Mouse (Mus musculus): ENCODE measurements around the gene Bud31.

Bud31 gene

DNA sequence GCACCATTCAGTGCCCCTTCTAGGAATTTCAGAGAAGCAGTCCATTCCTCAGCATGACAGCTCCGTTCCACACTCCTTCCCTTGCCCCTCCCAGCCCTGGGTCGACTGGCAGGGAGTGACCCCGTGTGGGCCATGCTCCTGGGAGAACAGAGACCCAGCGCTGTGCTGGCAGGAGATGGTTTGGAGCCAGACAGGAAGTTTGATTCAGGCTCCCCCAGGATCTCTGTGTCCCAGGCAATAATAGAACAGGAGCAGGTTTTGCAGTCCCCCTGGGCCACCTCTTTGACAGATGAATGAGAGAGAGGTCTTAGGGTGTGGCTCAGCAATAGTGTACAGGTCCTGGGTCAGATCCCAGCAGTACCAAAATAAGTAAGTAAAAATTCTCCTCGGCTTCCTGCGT lies 22.2 kb upstream of the Bud31 start:
- no peak for TF ChIP-seq GATA4 (IDR thresholded peaks at IDR 0.05; ENCODE audit: insufficient replicate concordance, low read length)

DNA sequence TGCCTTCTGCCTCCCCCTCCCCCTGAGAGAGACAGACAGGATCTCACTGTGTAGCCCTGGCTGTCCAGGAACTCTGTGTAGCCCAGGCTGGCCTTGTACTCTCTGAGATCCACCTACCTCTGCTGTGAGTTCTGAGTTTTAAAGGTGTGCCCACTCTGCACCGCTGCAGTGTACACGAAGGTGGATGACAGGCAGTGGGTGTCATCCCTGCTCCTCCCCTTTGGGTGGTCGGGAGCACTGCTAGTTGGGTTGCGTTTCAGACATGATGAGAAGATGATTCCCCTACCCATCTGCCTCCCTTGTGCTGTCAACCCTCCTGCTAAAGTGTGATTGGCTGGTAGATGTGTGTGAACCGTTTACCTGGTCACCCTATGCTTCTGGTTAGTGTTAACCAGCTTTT lies 21.7 kb upstream of the Bud31 start:
- TF ChIP-seq GATA4 (IDR thresholded peaks at IDR 0.05; ENCODE audit: insufficient replicate concordance, low read length), result no peak

DNA sequence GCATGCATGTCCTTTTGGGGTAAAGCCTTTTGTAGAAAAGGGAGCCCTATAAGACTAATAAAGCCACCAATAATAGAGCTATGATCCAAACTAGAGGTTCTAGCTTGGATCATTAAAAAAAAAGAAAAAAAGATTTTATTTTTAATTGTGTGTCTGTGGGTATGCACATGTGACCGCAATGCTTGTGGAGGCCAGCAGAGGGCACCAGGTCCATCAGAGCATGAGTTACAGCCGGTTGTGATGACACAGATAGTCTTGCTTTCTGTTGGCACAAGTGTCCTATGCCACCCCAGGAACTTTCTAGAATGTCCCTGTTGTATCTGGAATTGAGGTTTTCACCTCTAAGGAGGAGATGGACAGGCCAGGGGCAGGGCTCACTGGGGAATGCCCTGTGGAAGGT lies 20.8 kb upstream of the Bud31 start:
- no peak for TF ChIP-seq GATA4 (IDR thresholded peaks at IDR 0.05; ENCODE audit: insufficient replicate concordance, low read length)

DNA sequence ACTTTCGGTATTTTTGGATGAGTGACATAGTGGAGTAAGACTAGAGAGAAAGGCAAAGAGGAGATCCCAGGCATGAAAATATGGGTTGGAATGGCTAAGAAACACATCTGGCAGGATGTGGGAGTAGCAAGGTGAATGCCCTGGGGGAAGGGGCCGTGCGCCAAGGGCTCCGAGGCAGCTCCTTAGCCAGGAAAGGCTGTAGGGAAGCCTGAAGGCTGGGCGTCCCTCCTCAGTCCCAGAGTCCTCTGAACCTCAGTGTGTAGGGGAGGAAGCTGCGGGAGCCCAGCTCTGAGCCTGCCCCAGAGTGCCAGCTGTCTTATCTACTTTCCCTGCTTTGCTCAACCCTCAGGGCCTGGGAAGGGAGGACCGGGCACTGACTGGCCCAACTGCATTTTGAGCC lies 19.2 kb upstream of the Bud31 start:
- no peak for TF ChIP-seq GATA4 (IDR thresholded peaks at IDR 0.05; ENCODE audit: insufficient replicate concordance, low read length)

DNA sequence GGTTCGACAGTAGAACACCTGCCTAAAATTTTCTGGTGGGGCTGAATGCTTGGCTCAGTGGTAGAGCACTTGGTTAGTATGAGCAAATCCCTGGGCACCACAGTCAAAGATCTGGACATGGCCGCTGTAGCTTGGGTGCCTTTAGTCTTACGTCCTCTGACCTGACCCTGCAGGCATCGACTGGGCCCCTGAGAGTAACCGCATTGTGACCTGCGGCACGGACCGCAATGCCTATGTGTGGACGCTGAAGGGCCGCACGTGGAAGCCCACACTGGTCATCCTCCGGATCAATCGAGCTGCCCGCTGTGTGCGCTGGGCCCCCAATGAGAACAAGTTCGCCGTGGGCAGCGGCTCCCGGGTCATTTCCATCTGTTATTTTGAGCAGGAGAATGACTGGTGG lies 16.8 kb upstream of the Bud31 start:
- TF ChIP-seq GATA4 (IDR thresholded peaks at IDR 0.05; ENCODE audit: insufficient replicate concordance, low read length), result no peak

DNA sequence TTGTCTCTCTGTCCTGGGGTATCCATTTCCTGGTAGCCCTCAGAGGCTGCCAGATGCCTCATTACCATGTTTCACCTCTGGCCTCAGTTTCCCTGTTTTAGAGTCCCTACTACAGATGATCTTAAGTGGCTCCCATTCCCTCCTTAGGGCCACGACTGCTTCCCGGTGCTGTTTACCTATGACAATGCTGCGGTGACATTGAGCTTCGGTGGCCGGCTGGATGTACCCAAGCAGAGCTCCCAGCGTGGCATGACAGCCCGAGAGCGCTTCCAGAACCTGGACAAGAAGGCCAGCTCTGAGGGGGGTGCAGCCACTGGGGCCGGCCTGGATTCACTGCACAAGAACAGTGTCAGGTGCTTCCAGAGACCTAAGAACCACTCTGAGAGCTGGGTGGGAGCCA lies 13.6 kb upstream of the Bud31 start:
- no peak for TF ChIP-seq GATA4 (IDR thresholded peaks at IDR 0.05; ENCODE audit: insufficient replicate concordance, low read length)

DNA sequence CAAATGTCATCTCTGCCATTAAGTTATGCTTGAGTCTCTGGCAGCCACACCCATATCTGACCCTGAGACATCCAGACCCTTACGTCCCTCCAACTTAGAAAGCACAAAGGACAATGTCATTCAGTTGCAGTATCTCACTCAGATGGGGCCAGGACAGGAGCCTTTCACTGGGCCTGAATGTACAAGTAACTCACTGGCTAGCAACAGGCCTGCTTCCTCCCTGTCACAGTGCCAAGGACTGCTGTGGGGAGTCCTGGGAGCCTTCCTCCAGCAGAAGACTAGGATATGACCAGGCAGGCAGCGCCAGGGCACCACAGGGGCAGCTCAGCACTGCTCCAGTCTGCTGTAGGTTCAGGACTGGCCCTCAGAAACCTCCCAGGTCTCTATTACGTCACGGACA lies 11.0 kb upstream of the Bud31 start:
- no peak for TF ChIP-seq GATA4 (IDR thresholded peaks at IDR 0.05; ENCODE audit: insufficient replicate concordance, low read length)

DNA sequence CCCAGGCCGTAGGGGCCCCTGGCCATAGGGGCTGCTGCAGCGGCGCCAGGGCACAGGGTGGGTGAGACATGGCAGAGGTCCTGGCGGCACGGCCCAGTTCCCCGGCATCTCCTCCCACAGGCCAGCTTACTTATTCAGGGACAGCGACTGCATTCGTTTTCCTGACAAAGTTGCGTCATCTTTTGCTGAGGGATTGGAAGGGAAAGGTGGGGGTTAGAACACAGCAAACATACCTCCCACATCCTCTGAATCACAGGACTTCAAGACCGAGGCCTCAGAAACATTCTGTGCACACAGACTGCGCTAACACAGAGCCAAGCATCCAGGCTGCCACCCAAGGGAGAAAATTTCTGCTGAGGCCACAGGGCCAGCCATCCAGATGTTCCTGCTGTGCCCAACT lies 10.0 kb upstream of the Bud31 start:
- no peak for TF ChIP-seq GATA4 (IDR thresholded peaks at IDR 0.05; ENCODE audit: insufficient replicate concordance, low read length)

DNA sequence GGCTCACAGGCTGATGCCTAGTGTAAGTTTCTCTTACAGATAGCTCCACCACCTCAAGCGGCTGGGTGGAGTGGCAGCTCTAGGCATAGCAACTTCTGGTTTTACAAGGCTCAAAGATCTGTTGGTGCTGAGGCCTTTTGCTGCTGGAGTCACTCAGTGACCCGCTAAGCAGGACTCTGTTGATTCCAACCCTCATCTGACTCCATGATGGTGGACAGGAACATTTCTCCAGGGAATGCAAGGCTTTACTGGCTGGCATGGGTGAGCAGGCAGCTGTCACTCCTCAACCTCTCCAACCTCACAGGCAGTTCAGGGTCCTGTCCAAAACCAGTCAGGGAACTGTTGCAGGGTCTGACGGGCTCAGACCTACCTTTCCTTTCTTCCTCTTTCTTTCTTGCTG lies 9.2 kb upstream of the Bud31 start:
- no peak for TF ChIP-seq GATA4 (IDR thresholded peaks at IDR 0.05; ENCODE audit: insufficient replicate concordance, low read length)

DNA sequence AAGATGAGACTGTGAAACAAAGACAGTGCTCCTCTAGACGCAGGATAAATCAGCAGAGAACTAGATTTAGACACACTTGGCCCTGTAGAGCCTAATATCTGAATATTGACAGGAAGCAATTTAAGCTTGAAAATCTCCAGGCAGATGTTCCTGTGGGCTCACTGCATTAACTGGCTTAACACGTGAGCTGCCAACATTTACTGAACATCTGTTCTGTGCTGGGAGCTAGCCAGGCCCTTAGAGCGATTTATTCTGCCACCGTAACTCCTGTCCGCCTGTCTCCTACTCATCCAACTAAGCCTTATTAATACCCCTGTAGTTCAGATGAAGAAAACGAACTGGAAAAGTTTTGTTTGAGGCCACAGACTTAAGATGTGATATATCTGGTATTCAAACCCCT lies 1.3 kb upstream of the Bud31 start:
- no peak for TF ChIP-seq GATA4 (IDR thresholded peaks at IDR 0.05; ENCODE audit: insufficient replicate concordance, low read length)

DNA sequence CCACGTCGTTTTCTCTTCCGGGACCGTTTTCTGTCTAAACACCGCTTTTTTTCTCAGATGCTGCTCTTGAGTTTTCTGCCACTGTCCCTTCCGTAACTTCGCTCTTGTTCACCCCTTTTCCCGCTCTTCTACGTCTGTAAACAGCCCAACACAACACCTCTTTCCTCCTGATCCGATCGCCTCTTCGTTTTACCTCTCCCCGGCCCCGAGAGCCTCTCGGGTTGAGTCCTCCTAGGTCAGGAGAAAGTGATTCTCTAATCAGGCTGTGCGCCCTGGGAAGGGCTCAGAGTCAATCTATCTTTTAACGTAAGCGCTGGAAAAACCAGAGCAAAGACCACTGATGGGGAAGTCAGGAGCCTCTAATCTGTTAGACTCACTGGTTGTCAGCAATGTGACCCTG lies 449 bp downstream of the Bud31 start:
- TF ChIP-seq GATA4 (IDR thresholded peaks at IDR 0.05; ENCODE audit: insufficient replicate concordance, low read length), result no peak

DNA sequence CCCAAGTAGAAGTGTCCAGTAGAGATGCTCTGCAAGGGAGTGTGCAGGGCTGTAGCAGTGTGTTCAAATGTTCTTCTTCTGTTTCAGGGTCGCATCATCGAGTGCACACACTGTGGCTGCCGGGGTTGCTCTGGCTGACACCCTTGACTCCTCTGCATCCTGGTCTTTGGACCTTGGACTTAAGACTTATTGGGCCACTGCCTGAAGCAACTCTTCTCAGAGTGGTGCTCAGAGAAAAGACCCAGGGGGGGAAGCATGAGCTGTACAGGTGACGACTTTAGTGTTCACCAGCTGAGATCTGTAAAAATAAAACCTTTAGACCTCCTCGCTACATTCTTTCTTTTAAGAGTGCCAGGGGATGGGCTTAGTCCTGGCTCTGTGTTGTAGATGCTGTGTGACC lies 7.6 kb downstream of the Bud31 start:
- TF ChIP-seq GATA4 (IDR thresholded peaks at IDR 0.05; ENCODE audit: insufficient replicate concordance, low read length), result no peak

DNA sequence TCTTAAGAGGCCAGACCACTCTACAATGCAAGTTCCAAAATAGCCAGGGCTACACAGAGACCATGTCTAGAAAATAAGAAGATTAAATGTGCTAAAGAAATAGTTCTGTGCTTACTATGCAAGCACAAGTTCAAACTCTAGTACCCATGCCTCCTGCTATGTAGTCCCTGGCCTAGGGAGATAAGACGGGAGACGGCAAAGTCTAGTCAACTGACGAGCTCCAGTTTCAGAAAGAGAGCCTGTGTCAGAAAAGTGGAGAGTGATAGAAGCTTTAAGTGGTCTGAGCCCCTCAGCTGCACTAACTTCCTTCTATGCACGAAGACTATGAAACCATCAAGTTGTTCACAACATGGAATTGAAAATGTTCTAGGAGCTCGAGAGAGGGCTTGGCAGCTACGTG lies 9.1 kb downstream of the Bud31 start:
- no peak for TF ChIP-seq GATA4 (IDR thresholded peaks at IDR 0.05; ENCODE audit: insufficient replicate concordance, low read length)

DNA sequence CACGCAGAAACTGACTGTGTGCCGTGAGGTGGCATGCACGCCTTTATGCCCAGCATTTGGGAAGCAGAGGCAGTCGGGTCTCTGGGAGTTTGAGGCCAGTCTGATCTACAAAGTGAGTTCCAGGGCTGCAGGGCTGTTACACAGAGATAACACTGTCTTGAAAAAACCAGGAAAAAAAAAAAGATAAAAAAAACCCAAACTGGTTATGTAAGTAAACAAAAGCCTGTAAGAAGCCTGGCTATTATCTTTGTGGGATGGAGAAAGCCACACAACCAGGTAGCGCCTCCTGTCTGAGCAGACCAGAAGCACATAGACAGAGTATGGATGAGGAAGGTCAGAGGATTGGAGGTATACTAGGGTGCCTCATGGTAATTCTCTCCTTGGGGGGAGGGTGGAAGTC lies 12.5 kb downstream of the Bud31 start:
- no peak for TF ChIP-seq GATA4 (IDR thresholded peaks at IDR 0.05; ENCODE audit: insufficient replicate concordance, low read length)

DNA sequence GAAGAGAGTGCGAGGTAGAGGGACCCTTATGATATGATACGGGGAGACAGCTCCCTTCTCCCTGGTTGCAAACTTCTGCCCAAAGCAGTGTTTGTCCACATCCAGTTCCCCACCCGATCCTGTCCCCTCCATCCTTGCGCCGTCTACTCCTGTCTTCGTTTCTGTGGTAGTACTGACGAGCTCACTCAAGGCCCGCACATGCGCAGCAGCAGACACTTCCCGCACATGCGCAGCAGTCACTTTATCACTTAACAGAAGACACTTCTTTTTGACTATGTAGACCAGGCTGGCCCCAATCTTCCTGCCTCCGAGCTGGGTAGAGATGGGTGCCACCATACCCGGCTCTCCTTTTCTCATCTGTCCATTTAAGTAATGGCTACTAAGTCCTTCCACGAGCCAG lies 21.2 kb downstream of the Bud31 start:
- no peak for TF ChIP-seq GATA4 (IDR thresholded peaks at IDR 0.05; ENCODE audit: insufficient replicate concordance, low read length)

DNA sequence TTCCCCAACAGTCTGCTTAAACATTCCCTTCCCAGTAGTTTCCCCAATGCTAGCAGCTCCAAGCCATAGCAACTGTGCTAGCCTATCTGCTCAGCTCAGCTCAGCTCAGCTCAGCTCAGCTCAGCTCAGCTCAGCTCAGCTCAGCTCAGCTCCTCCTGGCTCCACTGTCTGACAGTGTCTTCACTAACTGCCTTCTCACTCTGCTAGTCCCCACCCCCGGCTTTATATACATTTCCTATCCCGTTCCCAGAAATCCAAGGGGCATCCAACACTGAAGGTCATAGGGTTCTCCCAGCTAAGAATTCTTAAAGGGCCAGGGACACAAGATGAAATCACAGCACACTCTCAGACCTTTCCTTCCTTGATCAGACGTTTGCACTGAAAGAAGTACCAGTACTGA lies 24.5 kb downstream of the Bud31 start:
- no peak for TF ChIP-seq GATA4 (IDR thresholded peaks at IDR 0.05; ENCODE audit: insufficient replicate concordance, low read length)

DNA sequence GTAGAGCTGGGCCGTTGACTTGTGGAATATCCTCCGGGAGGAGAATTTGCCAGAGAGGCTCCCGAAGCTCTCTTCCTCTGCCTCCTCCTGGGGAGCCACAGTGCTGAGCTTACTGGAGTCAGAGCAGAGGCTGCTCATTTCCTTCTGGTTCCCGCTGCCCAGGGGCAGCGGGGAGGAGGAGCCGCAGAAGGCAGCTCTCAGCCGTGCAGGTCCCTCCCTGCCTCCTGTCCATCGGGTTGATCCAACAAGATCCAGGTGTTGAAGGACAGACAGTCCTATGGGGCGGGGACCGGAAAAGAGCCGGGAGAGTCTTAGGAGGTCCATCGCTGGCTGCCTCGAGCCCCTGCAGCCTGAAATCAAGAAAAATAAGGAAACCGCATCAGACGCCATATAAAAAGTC lies 25.0 kb downstream of the Bud31 start:
- TF ChIP-seq GATA4 (IDR thresholded peaks at IDR 0.05; ENCODE audit: insufficient replicate concordance, low read length), result no peak
